Mouse (Mus musculus): ENCODE data around the gene Agap3.

The Agap3 gene

DNA sequence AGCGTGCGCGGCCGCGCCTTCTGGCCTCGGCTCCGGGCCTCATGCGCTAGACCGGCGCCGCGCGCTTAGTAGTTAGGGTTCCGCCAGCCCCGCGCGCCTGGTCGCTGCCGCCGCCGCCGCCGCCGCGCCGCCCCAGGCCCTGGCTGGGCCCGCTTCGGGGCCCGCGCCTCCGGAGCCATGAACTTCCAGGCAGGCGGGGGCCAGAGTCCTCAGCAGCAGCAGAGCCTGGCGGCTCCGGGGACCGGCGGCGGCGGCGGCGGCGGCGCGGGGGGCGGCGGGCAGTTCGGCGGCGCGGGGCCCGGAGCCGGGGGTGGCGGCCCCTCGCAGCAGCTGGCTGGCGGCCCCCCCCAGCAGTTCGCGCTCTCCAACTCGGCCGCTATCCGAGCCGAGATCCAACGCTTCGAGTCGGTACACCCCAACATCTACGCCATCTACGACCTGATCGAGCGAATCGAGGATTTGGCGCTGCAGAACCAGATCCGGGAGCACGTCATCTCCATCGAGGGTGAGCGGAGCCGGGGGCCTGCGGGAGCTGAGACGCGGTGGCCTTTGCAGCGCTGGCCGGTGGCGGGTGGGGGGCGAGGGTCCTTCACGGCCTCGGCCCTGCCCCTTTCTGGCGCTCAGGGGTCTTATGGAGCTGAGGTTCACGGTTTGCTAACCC is at the start of gene Agap3:
Agap3 (plus strand) TSS at position 148 of the 661 bp plus-strand sequence.
- DNase-seq (ENCODE audit: low read depth), result peak; percentile 46

DNA sequence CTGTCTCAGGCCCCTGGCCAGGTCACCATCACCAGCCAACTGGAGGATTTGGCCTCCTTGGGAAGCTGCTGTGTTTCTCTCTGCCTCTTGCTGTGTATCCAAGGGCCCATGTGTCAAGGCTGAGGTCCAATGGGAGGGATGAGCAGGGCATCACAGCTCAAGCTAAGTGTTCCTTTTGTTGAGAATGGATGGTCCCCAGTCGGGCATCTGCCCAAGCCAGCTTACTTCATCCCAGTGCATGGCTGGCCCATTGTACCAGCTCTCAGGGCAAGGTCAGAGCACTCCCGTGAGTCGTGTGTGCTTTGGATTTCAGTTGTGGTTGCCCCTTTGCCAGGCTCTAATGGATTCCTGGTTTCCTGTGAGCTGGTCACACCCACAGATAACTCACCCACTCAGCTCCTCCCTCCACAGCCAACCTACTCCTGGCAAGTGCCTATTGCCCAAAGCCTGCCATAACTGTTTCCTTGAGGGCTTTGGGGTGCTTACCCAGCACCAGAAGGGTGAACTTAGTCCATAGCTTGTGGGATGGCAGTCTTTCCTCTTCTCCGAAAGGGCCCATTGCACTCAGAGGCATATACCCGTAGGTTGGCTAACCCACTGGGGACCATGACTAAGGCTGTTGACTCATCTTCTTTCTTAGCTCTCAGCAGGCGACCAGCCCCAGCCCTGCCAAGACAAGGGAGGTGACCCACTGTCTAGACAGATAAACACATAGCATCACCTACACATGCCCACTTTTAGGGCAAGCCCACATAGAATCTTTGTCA is 47.2 kb upstream of the Agap3 start:
- peak; percentile 79 for DNase-seq (ENCODE audit: low read depth)

DNA sequence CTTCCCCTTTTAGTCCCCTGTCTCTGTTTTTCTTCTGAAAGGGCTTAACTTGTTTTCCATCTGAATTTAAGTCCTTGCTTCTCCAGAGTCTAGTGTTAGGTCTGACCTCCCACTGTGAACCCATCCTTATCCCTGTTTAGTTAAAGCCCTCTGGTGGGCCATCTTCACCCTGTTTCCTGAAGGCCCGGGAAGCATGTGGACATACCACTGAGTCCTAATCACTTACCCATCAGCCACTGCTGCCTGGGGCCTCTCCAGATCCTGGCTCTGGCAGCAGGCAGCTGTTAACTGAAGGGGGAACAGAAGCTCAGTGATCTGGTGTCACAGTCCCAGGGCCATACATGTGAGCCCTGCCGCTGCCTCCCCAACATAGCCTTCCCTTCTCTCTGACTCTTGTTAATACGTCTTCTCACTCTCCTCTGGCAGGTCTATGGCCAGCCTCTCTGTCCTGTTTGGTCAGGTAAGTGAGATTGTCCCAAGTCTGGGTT is 46.5 kb upstream of the Agap3 start:
- no peak for DNase-seq (ENCODE audit: low read depth)

DNA sequence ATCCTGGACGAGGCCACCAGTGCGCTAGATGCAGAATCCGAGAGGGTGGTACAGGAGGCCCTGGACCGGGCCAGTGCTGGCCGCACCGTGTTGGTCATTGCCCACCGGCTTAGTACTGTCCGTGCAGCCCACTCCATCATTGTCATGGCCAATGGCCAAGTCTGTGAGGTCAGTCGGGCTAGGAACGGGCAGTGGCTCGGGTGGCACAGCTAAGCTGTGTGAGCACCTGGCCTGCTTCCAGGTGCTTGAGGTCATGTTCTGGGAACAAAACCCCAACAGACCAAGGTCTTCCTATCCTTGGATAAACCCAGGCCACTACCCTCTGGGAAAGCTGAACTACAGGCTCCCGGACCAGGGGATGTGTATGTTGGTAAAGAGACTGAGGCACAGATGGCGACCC is 43.3 kb upstream of the Agap3 start:
- DNase-seq (ENCODE audit: low read depth), result no peak

DNA sequence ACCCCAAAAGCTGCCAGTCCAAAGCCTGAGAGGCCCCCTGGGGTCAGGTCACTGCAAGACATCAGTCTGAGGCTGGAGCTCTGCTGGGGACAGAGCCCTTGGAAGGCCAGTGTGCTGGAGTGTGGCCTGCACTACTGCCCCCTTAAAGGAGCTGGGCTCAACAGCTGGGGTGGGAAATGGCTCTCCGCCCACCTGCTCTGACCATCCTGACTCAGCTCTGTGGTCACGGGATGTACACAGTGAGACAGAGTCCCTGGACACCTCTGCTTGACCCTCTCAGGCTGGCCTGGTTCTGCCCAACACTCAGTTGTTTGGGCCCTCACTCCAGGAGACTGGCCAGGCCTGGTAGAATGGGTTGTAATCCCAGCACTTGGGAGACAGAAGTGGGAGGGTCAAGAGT is 42.5 kb upstream of the Agap3 start:
- DNase-seq (ENCODE audit: low read depth), result peak; percentile 72

DNA sequence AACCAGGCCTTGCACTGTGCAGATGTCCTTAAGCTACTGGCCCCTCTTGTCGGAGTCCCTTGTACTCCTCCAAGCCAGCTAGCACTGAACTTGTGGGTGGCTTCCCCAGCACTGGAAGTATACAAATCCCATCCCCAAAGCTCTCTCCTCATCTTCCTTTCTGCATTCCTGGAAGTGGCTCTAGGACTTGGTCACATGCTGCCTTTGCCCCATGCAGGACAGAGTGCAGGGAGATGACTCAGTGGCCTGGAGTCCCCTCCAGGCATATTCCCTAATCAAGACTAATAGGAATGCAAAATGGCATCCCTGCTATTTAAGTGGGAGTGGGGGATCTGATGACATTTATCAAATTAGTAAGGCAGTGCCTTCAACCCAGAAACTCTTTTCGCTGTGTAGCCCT is 39.9 kb upstream of the Agap3 start:
- peak; percentile 51 for DNase-seq (ENCODE audit: low read depth)

DNA sequence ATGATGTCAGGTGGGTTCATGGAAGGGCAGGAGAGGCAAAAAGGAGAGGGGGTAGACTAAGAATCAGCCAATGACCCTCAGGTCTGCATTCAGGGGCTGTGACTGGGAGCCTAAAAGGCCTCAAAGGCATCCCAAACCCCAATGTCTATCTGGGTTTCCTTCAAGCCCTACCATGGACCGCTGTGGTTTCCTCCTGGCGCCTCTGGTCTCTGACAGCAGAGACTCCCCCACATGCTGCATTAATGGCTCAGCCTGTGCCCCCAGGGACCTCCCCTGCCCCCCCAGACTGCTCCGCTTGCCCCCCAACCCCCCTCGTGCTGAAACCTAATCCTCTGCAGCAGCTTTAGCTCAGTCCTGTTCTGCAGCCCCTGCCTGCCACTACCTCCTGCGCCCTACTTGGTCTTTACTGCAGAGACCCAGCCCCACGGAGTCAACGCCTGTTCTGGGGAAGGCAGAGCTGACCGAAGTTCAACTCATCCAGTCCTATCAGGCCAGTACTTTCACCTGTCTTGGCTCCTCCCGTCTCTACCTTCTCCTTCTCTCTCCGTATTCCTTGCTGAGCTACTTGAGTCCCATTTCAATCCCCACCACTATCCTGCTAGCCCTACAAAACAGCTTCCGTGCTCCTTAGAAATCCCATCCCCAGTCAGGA is 38.8 kb upstream of the Agap3 start, which contains the start of gene Asic3:
Asic3 (plus strand) TSS at position 351 of the 652 bp plus-strand sequence.
- DNase-seq (ENCODE audit: low read depth), result peak; percentile 41

DNA sequence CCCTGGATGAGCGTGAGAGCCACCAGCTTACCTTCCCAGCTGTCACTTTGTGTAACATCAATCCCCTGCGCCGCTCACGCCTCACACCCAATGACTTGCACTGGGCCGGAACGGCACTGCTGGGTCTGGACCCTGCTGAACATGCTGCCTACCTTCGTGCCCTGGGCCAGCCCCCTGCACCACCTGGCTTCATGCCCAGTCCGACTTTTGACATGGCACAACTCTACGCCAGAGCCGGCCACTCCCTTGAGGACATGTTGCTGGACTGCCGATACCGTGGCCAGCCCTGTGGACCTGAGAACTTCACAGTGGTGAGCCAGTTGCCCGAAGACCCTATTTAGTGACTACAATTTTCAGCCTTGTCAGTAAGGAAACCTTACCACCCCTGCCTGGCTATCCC is 38.0 kb upstream of the Agap3 start:
- DNase-seq (ENCODE audit: low read depth), result no peak

DNA sequence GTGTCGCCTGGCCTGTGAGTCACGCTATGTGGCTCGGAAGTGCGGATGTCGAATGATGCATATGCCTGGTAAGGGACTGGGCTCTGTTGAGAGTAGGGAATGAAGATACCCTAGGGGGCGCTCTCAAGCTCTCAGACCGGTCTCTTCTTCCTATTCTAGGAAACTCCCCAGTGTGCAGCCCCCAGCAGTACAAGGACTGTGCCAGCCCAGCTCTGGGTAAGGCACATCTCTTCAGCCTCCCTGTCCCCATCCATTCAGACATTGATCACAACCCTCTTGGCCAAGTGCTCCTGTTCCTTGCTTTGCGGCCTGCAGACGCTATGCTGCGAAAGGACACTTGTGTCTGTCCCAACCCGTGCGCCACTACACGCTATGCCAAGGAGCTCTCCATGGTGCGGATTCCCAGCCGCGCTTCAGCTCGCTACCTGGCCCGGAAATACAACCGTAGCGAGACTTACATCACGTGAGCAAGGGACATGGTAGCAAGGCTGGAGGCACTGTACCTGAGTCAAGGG is 35.7 kb upstream of the Agap3 start:
- peak; percentile 76 for DNase-seq (ENCODE audit: low read depth)

DNA sequence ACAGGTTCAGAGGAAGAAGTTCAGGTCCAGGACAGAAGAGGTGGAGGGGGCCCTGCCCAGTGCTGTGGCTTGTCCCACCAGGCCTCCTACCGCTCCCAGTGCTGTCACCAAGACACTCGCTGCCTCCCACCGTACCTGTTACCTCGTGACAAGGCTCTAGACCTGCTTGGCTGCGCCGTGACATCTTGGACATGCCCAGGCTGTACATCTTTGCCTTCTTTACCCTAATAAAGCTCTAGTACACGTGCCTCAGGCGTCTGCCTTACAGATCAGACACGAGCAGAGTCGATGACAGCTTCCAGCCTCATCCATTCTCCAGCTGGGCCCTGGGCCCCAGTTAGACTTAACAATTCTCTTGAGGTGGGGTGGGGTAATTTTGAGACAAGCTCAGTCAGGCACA is 34.4 kb upstream of the Agap3 start:
- DNase-seq (ENCODE audit: low read depth), result no peak

DNA sequence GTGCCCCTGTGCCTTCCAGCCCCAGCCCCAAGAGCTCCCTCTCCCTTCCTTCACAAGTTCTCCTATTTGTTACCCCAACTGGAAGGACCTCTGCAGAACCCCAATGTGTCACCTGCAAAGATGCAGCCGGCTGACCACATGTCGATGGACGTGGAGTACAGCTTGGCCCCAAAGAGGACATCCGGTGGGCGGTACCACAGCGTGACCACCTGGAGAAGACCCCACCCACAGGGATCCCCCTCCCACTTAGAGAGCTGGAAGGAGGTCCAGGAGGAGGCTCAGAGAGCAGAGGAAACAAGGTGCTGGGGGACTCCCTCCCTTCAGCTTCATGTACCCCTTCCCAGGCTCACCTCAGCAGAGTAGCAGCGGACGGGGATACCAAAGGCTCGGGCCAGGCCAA is 31.6 kb upstream of the Agap3 start:
- DNase-seq (ENCODE audit: low read depth), result no peak

DNA sequence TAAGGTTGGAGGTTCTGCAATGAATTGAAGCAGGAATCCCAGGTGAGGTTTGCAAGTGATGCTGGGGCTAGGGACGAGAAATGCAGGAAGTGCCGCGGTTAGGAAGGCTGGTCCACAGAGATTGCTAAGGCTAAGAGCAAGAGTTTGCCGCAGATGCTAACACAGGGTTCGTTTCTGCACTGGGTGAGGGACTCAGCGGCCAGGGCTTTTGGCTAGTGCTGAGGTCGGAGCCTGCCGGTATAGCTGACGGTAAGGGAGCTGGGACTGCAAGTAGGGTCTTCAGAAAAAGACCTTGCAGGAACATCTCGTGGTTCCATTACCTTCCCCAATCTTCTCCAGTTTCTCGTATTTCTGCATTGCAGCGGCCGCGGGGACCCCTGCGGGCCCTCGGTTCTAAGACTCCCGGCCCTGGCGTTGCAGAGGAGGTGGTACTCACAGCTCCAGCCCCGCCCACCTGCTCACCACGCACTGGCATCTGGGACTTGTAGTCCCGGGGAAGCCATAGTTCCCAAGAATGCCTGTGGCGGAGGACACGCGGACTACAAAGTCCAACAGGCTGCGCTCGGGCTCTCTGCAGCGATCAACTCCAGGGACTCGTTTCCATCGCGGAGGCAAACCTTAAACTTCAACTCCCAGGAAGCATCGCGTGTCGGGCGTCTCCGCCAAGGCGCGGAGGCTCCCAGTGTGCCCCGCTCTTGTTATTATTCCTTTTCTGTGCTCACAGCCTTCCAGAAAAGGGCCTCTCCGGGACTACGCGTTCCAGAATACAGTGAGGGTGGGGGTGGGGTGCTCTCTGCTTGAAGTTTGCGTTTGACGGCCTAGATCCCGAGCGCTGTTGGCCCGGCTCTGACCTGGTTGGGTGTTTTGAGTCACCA is 28.6 kb upstream of the Agap3 start, which contains the start of the genes Cdk5 and Slc4a2:
Cdk5 (minus strand) TSS at position 402 of the 875 bp plus-strand sequence.
Slc4a2 (plus strand) TSS at position 709 of the 875 bp plus-strand sequence.
- peak; percentile 99 for DNase-seq (ENCODE audit: low read depth)

DNA sequence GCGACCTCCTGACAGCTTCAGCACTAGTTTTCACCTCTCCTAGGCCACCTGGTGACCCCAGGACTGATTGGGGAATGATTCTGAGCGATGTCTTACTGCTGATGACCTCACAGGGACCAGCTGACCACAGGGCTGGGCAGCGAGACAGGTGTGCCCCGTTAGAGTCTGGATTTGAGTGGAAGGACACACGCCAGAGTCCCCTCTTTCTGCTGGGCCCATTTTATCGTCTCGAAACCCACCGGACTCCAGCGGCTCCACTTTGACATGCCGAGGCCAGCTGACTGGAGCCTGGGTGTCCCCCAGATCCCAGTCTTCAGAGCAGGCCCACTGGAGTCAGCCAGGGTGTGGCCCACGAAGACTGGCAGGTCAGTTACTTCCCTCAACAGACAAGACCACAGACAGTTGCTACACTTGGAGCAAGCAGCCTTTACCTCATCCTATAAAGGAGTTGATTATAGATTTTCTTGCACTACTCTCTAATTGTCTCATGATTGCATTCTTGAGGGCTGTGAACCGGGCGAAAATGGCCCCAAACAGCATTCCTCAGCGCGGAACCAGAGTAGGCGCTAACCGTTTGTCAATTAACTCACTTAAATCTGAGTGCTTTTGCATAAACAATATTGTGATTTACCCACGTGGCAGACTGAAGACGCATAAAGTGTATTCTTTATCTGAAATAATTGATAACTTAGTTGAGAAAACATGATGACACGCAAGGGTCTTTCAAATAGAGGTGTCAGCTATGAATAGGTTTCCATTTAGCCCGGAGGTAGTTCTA is 27.8 kb upstream of the Agap3 start:
- no peak for DNase-seq (ENCODE audit: low read depth)

DNA sequence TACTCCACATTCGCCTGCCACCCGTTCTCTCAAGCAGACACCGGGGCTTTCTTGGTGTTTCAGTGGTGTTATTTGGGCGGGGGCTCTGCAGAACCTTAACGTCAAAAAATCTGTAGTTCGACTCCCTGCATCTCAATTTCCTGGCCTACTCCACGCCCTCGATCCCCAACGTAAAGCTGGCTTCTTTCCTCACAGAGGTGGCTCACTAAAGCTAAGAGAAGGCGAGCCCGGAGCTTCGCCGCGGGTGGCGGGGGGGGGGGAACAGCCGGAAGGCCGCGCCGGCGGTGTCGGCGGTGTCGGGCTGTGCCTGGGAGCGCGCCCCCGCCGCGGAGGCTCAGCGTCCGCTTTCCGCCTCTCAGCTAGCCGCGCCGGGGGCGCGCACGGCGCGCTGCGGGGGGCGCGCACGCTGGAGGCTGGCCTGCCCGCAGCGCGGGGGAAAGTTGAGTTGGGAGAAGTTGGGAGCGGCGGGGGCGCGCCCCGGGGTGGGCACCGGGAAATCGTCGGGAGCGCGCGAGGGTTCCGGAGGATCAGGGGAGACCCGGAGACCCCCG is 27.0 kb upstream of the Agap3 start:
- peak; percentile 97 for DNase-seq (ENCODE audit: low read depth)

DNA sequence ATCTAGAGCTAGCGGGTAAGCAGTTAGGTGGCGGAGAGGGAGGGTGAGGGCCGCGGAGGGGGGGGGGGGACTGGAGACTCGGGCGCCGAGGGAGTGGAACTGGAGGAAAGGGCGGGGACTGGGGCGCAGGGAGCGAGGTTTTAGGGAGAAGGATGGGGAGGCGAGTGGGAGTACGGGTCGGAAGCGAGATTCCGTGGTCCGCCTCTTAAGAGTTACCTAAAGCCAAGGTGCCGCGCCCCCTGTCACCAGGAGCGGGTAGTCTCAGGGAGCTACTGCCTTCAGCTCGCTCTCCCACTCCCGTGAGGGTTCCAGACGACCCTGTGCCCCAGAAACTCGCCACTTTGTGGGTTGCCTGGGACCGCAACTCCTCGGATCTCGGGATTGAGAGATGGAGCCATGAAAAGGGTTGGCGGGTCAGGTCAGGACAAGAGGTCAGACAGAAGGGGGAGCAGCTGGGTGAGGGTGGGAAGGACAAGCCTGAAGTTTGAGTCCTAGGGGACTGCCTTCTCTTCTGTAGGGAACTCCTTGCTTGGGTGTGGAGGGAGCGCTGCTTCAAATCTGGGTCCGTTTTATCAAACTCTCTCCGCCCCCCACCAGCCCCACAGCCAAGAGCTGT is 26.4 kb upstream of the Agap3 start:
- DNase-seq (ENCODE audit: low read depth), result peak; percentile 78

DNA sequence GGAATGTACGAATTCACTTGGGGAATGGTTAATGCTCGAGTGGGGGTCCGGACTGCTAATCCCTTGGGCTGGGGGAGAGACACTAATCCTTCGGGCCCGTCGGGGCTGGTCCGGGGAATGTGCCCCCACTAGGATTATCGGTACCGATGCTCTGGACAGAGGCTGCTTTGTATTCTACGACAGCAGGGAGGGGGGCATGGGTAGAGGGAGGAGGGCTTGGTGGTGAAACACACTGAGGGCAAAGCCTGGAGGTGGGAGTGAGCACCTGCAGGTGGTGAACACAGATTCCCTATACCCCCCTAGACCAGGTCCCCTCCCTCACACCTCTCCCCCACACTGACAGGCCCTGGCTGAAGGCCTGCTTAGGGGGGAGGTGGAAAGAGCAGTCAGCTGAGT is 25.9 kb upstream of the Agap3 start:
- peak; percentile 72 for DNase-seq (ENCODE audit: low read depth)

DNA sequence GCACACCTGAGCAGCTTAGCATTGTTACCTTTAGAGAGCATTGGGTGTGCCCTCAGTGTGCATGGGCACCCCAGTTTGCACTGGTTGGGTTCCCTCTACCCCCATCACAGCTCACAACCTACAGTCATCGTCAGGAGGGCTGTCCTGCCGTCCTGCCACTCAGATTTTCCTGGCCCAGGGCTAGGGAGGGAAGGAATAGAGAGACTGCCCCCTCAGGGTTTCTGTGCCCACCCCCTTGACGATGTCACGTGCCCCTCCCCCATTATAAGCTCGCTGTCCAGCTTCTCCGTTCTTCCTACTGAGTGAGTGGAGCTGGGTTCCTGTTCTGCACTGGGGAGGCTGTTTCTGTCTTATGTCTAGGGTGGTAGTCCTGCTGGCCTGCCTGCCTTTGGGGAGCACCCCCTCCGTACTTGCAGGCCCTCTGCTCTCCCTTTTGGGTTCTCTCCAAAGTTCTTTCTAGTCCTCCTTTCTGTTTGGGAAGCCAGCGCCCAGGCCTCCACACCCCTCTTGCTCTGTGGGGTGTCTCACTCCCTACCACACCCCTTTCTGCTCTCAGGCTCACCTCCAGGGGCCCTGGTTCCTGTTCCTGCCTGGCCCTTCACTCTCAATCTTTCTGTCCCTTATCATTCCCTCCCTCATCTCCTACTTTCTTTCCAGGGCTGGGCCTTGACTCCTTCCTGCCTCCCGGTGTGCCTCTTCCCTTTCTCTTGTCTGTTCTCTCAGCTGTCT is 25.3 kb upstream of the Agap3 start:
- DNase-seq (ENCODE audit: low read depth), result peak; percentile 92

DNA sequence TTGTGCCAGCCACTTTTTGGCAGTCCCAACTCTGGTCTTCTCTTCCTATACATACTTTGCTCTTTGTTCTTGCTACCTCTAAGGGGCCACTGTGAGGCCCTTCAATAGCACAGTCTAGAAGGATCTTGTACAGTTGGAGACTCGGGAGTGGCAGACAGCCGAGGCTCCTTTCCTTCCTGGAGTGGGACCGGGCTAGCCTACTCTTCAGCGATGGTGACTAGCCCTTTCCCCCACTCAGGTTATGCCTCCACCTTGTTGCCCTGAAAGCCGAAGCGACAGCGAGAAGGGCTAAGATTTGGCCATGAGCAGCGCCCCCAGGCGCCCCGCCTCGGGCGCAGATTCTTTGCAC is 24.7 kb upstream of the Agap3 start:
- no peak for DNase-seq (ENCODE audit: low read depth)

DNA sequence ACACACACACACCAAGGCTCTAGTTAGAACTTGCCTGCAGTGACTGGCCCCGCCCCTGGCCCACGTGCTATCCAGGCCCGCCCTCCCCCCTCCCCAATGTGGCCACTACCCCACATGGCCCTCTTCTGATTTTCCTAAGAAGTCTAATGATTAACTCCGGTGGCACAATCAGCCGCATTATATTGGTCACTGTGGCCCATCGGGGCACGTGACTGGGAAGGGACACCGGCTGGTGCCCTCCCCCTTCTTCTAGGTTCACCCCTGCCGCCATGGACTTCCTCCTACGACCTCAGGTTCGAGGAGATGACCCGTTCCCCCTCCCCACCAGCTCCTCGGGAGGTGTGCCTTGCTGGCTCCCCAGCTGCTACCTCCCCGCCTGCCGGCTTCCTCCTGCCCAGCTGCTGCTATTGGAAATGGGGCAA is 24.0 kb upstream of the Agap3 start:
- peak; percentile 74 for DNase-seq (ENCODE audit: low read depth)

Data from NIH3T3 (cell line).